Mouse (Mus musculus) stomach, postnatal 0 days (tissue): ENCODE measurements around the gene 4930453N24Rik.

Experiments
- CTCF ChIP-seq: IDR thresholded peaks from 2 replicates; pipeline ENCODE4 v1.5.1; 2016; ENCODE audit warnings: antibody characterized with exemption, low read depth, mild to moderate bottlenecking, moderate library complexity
- EP300 ChIP-seq: optimal IDR thresholded peaks from 2 replicates; pipeline ENCODE3; 2016; ENCODE audit warnings: antibody characterized with exemption

DNA sequence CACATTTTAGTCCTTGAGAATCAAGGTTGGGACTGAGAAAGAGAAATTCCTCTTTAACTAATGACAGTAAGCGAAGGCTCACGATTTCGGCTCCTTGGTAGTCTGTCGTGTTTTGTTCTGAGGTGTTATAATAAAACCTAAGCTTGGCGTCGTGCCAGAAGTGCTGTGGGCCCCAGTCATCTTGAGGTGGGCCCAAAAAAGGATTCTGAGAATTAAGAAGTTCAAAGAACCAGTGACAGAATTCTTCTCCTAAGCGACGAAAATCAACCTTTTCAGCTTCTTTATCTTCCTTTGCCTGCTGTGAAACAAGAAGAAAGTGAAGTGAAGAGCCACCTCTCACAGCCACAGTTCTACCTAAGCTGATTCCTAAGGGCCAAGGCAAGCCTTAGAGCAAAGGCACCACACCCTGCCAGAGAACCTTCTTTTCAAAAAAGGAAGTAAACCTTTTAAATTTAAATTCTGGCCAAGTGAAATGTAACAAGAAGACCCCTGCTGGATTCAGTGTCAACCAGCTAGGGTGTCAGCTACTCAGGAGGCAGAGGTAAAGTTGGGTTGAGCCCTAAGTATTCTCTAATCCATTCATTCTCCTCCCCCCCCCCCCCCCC, 4.2 kb downstream of the 4930453N24Rik start:
- TF ChIP-seq CTCF (no peak), EP300 (no peak)
